Mouse (Mus musculus) CH12.LX (cell line): ENCODE measurements around the gene March8.

Source experiments
- CTCF ChIP-seq, 2 experiments: IDR thresholded peaks in 1 of 2; conservative IDR thresholded peaks in 1 of 2; 2 replicates each; pipeline ENCODE4 v1.5.1; 2011 to 2012; ENCODE audit warnings: low read depth in 2 of 2, low read length in 2 of 2, improper control_type of control experiment in 1 of 2, inconsistent platforms in 1 of 2, mild to moderate bottlenecking in 1 of 2, moderate library complexity in 1 of 2
- E2F4 ChIP-seq: IDR thresholded peaks from 2 replicates; pipeline ENCODE4 v1.6.1; 2011; ENCODE audit warnings: low read depth, low read length, improper control_type of control experiment; ENCODE audit not compliant: insufficient replicate concordance
- GABPA ChIP-seq: IDR thresholded peaks from 2 replicates; pipeline ENCODE4 v1.6.1; 2012; ENCODE audit warnings: low read depth, low read length, improper control_type of control experiment, inconsistent platforms; ENCODE audit not compliant: insufficient replicate concordance
- JUN ChIP-seq: IDR thresholded peaks from 2 replicates; pipeline ENCODE4 v1.6.1; 2011; ENCODE audit warnings: low read depth, mild to moderate bottlenecking, low read length, improper control_type of control experiment, moderate library complexity; ENCODE audit not compliant: insufficient read depth
- POLR2A ChIP-seq: IDR thresholded peaks from 2 replicates; pipeline ENCODE4 v1.6.1; 2011; ENCODE audit warnings: low read depth, mild to moderate bottlenecking, improper control_type of control experiment, low read length
- RAD21 ChIP-seq: IDR thresholded peaks from 2 replicates; pipeline ENCODE4 v1.6.1; 2011; ENCODE audit warnings: low read depth, mild to moderate bottlenecking, low read length, improper control_type of control experiment, moderate library complexity
- USF1 ChIP-seq: IDR thresholded peaks from 2 replicates; pipeline ENCODE4 v1.6.1; 2014; ENCODE audit warnings: low read depth, mild to moderate bottlenecking, inconsistent platforms, low read length, improper control_type of control experiment
- ZC3H11A ChIP-seq: IDR thresholded peaks from 2 replicates; pipeline ENCODE4 v1.6.1; 2012; ENCODE audit warnings: low read depth, mild to moderate bottlenecking, inconsistent platforms, low read length, improper control_type of control experiment

DNA sequence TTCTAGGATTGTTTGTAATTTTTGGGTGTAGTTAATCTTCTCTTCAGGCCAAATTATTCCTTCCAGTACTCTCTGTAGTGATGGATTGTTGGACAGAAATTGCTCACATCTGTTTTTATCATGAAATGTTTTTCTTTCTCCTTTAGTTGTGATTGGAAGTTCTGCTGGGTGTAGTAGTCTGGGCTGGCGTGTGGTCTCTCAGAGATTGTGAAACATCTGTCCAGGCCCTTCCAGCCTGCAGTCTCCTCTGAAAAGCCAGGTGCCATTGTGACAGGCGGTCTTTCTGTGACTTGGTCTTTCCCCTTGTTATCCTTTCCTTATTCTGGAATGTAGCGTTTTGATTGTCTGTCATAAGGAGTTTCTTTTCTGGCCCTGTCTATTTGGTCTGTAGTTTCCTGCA, 18.6 kb upstream of the March8 start:
- TF ChIP-seq CTCF (conservative IDR thresholded peaks at IDR 0.05 in 1 of 2, IDR thresholded peaks at IDR 0.05 in 1 of 2; ENCODE audit: low read depth in 2 of 2, low read length in 2 of 2) (no peak), E2F4 (no peak), POLR2A (no peak), GABPA (no peak), USF1 (no peak), JUN (no peak), ZC3H11A (no peak), RAD21 (no peak)
